Comparison of ENCODE assay signal across 1 mouse cellular context in the genomic region with DNA sequence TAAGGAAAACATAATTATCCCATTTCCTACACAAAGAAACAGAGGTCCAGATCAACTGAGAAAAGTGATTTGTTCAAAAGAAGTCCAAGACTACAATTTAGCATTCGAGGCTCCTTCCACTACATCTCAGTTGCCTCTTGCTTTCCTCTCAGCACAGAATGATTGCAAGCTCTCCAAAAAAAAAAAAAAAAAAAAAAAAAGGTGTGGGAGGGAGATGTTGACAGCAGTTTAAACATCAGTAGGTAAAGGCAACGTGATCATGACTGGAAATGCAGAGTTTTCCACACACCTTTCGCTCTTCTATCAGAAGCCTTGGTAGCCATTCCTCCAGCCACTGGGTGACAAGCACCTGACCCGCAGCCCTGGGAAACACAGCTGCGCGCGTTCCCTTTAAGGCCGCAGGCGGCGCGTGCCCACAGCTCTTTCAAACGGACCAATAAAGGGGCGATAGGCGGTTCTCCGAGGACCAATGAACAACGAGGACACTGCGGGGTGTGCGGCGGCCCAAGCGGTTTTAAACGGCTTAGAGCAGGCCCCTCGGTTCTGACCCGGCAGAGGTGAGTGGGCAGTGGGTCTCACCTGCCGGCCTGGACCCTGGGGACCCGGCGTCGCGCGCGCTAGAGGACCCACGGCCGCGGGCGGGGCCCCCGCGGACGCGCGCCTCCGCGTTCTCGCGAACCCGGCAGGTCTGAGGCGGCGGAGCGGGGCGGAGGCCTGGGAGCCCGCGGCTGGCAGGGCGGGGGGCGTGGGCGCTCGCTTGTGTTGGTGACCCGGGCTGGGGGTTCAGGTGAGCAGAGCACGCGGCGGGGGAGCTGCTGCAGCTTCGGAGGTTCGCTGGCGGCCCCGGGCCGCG.
A peak's percentile ranks its signal among the peaks of the same experiment; 100 is the strongest.
TF ChIP-seq lines count a peak whose summit lies in the region.

A gene (plus strand): TSS at position 469 of the 853 bp plus-strand sequence.

TF ChIP-seq in myocyte, 11 proteins besides CTCF, POLR2A, EP300 and RAD21 (continued from another document):
- TF ChIP-seq REST (IDR thresholded peaks at IDR 0.05; ENCODE audit: insufficient read depth, insufficient read length), result no peak
- TF ChIP-seq CEBPB (IDR thresholded peaks at IDR 0.05; ENCODE audit: insufficient read depth, poor library complexity, severe bottlenecking), result no peak
- no peak for TF ChIP-seq TCF3 (IDR thresholded peaks at IDR 0.05; ENCODE audit: insufficient read length, low read depth)
- TF ChIP-seq E2F4 (IDR thresholded peaks at IDR 0.05; ENCODE audit: insufficient read depth), result peak; percentile 99
- peak in 2 of 3 experiments; percentile 14 to 49 for TF ChIP-seq MYOG (IDR thresholded peaks at IDR 0.05; ENCODE audit: control insufficient read depth in 1 of 3, insufficient read depth in 1 of 3, insufficient read length in 2 of 3, low read depth in 2 of 3)
